Mouse (Mus musculus): ENCODE data around the gene Snd1.

- TF ChIP-seq POLR2A (IDR thresholded peaks at IDR 0.05; ENCODE audit: extremely low read depth, insufficient read depth, low read length) (no peak), CTCF (IDR thresholded peaks at IDR 0.05; ENCODE audit: extremely low read depth, insufficient read depth, low read length) (no peak)
These were observed 50.6 kb downstream of the Snd1 start for GRCm38 (mm10) chr6:28525589-28525988.
